Mouse (Mus musculus) frontal cortex, postnatal 14 days (tissue): ENCODE results near the gene Vmn1r229.

Source experiments
- DNase-seq, 2 experiments: peaks; one replicate each; pipeline ENCODE4 v3.0.0; 2022; ENCODE audit warnings: low spot score in 2 of 2

Vmn1r229 gene

DNA sequence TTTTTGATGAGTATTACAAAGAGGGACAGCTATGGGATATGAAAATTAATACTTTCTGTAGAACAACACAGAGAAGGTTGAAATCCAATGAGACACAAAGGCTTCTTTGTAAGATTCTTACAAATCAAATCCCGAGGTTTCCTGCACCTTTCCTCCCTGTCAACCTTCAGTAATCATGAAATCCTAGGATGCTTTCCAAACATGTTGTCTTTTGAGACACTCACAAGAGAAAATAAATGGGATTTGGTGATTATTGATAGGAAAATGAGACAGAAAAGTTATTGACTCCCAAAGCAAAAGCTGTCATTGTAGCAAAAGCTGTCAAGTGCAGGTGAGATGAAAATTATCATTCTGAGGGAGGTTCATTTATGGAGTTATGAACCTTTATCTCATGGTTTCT, at the start of gene Vmn1r229:
TSS of gene Vmn1r229 (plus strand) at position 301 of the 400 bp plus-strand sequence.
- DNase-seq: no peak

DNA sequence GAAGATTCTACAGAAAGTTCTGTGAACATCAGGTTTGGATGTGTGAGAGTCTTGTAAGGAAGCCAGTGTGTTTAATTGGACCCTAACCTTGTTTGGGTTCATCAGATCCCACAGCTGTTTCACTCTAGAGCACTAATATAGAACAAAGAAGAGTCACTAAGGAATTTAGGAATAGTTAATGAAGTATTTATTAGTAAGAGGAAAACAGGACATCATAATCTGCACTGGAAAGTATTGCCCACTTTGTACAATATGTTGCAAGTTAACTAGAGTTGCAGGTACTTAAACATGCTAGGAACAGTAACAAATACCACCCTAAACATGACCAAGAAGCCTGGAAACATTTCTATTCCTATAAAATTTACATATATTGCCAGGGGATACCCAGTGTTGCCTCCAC, 25.3 kb upstream of the Vmn1r229 start, which contains the start of gene Vmn1r228:
TSS of gene Vmn1r228 (minus strand) at position 101 of the 400 bp plus-strand sequence.
- no peak for DNase-seq

DNA sequence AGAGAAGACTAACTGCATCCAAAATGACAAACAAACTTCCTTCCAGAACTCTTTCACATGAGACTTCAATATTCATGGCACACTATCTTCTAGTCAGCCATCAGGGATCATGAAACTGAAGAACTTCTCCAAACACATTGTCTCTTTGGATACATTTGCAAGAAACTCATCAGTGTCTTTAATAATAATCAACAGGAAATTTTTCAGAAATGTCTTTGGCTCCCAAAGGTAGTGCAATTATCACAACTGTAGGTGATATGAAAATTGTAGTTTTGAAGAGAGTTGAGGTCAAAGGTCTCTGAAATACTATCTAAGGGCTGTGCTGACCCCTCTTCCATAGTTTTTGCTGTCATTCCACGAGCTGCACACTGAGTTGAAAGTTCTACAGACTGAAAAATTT, 28.8 kb downstream of the Vmn1r229 start, which contains the start of gene Vmn1r230:
TSS of gene Vmn1r230 (plus strand) at position 301 of the 400 bp plus-strand sequence.
- DNase-seq: no peak
